Mouse (Mus musculus) embryonic stem cell, embryonic (primary cell): ENCODE data around the gene Avl9.

ENCODE experiments used
- CTCF ChIA-PET, 4 experiments: fragments of 300-600 bp in 2 of 4; fragments of 350-600 bp in 2 of 4; sonication (Branson Sonifier 250); formaldehyde crosslinking; loops; one replicate each; lab custom pipeline; 2022; ENCODE audit warnings: inconsistent platforms in 2 of 4; lab: Charles Lee
- POLR2A ChIA-PET, 4 experiments: fragments of 300-600 bp in 2 of 4; fragments of 350-600 bp in 2 of 4; sonication (Branson Sonifier 250); formaldehyde crosslinking; loops; one replicate each; lab custom pipeline; 2022; ENCODE audit warnings: antibody characterized with exemption in 4 of 4, inconsistent platforms in 1 of 4; lab: Charles Lee

Avl9 gene

DNA sequence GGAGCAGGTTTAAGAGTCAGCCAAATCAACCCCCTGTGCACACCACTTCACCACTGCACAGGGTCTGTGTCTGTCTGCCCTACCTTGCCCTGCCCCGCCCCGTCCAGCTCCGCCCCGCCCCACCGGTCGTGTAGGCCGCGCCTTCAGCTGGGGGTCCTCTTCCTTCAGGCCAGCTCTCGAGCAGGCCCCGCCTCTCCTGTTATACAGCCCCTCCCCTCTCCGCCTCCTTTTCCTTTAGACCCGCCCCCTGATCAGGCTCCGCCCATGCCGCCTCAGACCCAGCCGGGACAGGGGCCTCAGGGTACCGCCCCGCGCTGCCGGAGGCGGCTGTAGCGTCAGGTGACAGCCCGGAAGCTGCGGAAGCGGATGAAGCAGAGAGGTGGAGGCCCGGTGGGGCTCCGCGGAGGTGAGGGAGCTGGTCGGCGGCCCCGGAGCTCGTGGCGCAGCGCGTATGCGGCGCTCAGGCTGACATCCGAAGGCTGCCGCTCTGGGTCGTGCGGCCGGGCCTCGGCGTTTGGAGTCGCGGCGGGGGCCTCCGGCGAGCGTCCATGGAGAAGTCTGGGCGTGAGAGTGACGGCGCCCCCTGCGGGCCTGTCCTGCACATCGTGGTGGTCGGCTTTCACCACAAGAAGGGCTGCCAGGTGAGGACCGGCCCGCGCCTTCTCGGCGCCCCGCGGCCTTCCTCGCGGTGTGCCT lies at the start of gene Avl9:
Avl9 (plus strand) TSS at position 326 of the 696 bp plus-strand sequence.
- ChIA-PET CTCF (interaction anchor here (0.6 to 2.2 kb wide), 13 partner anchors 10 to 435 kb away, joined by 3 to 16 read pairs (median 4); partner anchors contain the start of gene Lsm5 (in 2 of the 4)), POLR2A (interaction anchor here (0.5 to 4.8 kb wide), 97 partner anchors 9 to 977 kb away, joined by 3 to 91 read pairs (median 6); partner anchors contain the start of genes Fkbp9 (in 3 of the 4), Lsm5 (in 3 of the 4), Kbtbd2 (in 2 of the 4) and Nt5c3 (in 2 of the 4))

DNA sequence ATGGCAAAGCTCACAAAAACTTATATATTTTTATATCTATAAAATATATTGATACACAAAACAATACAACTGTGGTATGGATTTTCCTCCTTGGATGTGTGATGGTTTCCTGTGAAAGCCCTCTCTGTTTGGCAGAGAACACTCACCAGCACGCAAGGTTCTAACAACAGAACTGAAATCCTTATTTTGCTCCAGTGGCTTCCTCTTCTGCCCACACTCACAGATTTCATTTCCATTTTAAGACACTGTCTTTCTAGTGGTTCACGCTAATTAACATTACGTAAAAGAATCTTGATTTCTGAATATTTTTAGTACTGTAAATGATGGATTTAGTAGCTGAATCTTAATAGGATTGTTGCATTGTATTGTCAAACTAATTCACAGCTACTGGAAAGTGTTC lies 26.5 kb upstream of the Avl9 start:
- POLR2A ChIA-PET, result no interaction called here
- CTCF ChIA-PET, result interaction anchor here in 2 of 4 experiments (0.6 to 1.2 kb wide), 2 partner anchors 16 to 27 kb away, joined by 3 read pairs; partner anchors contain the start of gene Lsm5 (in 1 of the 2)

DNA sequence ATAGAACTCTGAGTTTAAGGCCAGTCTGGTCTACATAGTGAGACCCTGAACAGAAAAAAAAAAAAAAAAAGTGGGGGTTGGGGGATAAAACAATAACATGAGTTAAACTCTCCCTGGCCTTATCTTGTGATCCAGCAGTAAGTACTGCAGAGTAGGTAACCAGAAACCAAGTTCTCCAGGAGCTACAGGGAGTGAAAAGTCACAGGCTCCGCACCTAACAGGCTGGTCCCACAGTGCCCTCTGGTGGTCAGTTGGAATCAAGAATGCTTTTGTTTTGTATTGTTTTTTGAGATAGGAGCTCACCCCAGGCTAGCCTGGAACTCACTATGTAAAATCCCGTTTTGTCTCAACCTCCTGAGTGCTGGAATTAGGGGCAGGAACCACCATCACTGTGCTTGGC lies 23.5 kb upstream of the Avl9 start:
- POLR2A ChIA-PET, result interaction anchor here (0.6 to 3.4 kb wide), 29 partner anchors 9 to 957 kb away, joined by 3 to 33 read pairs (median 4); partner anchors contain the start of genes Avl9 (in 3 of the 4), Lsm5 (in 1 of the 4), Nt5c3 (in 1 of the 4) and Vmn1r4 (in 1 of the 4)
- CTCF ChIA-PET, result interaction anchor here (0.6 to 3.8 kb wide), 83 partner anchors 8 to 1348 kb away, joined by 3 to 54 read pairs (median 4); partner anchors contain the start of genes Avl9 (in 4 of the 4), Lsm5 (in 4 of the 4) and Pde1c (in 2 of the 4)

DNA sequence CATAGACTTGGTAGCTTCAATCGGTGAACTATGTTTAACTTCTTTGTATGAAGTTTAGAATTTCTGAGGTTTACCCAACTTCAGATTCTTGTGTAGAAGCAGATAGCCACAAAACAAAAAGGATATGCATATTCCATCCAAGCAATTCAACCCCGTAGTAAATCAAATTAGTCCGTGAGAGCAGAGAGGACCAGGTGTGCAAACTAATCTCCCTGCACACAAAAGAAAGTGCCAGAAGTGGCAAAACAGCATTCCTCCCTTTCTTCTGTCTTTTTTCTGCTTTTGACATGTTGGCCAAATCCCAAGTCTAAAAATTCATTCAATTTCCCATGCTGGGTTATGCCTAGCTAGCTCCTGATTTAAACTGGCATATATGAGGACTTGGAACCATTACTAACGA lies 22.3 kb upstream of the Avl9 start:
- CTCF ChIA-PET, result interaction anchor here in 3 of 4 experiments (0.7 to 3.8 kb wide), 11 partner anchors 9 to 1350 kb away, joined by 3 to 54 read pairs (median 5); partner anchors contain the start of genes Avl9 (in 1 of the 3) and Lsm5 (in 1 of the 3)
- POLR2A ChIA-PET, result interaction anchor here (0.7 to 3.4 kb wide), 9 partner anchors 8 to 1133 kb away, joined by 3 to 33 read pairs (median 10); partner anchors contain the start of genes Avl9 (in 3 of the 4), Lsm5 (in 1 of the 4) and Vopp1 (in 1 of the 4)

DNA sequence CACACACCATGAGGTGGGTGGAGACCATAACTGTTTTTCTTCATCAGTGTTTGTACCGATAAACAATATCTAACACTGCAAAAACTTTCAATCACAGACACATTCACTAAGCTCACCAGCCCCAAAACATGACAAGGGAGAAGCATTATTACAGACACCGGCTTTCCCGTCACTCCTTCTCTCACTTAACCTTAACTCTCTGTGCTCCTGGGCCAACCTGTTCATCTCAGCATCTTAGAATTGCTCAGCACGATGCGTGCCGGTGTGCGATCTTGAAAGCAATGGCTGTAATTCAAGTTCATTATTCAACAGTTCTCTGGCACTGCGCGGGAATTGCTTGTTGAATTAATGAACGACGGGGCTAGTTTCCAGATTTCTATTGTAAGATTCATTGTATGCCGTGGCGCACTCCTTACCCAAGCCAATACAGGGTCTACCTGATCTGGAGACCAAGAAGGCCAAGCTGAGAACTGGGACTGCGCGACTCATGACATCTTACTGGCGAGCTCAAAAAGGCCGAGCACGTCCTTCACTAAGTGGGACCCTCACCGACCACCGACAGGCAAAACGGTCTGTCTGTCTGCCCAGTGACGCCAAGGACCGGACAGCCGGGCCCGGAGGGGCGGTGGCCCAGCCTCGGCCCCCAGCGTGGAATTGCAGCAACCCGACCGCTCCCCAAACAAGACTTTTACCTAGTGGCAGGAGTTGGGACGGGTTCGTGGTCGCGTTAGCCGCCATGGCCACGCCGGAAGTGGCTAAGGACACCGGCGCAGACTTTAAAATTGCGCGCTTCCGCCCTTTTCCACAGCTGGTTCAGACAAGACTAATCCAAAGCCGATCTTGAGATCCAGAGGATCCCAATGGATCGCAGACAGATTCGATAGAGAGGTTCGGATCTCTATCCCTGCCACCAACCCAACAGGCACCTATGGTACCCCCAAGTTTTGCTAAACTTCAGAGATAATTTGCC lies 10.5 kb upstream of the Avl9 start, which contains the start of gene Lsm5:
Lsm5 (minus strand) TSS at position 780 of the 970 bp plus-strand sequence.
- POLR2A ChIA-PET, result interaction anchor here (0.6 to 4.1 kb wide), 21 partner anchors 8 to 251 kb away, joined by 3 to 91 read pairs (median 3); partner anchors contain the start of genes Avl9 (in 3 of the 4), Nt5c3 (in 2 of the 4), Vmn1r4 (in 2 of the 4) and Fkbp9 (in 1 of the 4)
- CTCF ChIA-PET, result interaction anchor here (0.6 to 2.0 kb wide), 8 partner anchors 10 to 204 kb away, joined by 3 to 21 read pairs (median 4); partner anchors contain the start of gene Avl9 (in 1 of the 4)

DNA sequence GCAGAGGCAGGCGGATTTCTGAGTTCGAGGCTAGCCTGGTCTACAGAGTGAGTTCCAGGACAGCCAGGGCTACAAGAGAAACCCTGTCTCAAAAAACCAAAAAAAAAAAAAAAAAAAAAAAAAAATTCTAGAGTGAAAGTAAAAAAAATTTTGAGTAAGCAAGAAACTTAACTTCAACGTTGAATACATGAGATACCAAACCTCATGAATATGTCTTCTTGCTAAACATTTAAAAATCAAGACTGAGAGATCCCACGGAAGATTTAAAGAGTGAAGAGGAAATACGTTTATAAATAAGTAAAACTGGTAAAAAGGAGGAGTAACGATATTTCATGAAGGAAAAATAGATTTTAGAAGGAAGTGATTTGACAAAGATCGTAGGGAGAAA lies 519 bp upstream of the Avl9 start:
- ChIA-PET POLR2A (interaction anchor here (0.5 to 4.8 kb wide), 78 partner anchors 8 to 873 kb away, joined by 3 to 91 read pairs (median 7); partner anchors contain the start of genes Fkbp9 (in 3 of the 4), Lsm5 (in 3 of the 4), Kbtbd2 (in 2 of the 4) and Nt5c3 (in 2 of the 4)), CTCF (interaction anchor here (0.8 to 2.2 kb wide), 6 partner anchors 10 to 26 kb away, joined by 3 to 16 read pairs (median 6); partner anchors contain the start of gene Lsm5 (in 1 of the 4))

DNA sequence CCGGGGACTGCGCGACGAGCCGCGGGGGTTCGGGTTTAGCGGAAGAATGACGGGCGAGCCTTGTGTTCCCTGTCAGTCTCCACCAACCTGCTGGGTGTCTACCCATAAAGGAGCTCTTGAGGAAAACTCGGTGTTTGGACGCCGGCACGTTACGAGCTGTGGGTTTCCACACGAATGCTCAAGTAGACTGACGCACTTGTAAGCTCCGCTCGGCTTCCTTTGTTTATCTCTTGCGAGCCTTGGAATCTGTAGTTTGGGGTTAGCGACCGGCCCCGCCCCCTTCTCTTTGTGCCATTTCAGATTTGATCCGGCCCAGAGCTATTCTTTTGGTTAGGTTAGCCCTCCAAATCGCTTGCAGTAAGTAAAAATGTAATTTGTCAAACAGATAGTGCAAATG lies 569 bp downstream of the Avl9 start:
- POLR2A ChIA-PET, result interaction anchor here (0.5 to 4.8 kb wide), 79 partner anchors 8 to 976 kb away, joined by 3 to 91 read pairs (median 6); partner anchors contain the start of genes Fkbp9 (in 3 of the 4), Lsm5 (in 3 of the 4), Kbtbd2 (in 2 of the 4) and Nt5c3 (in 2 of the 4)
- CTCF ChIA-PET, result interaction anchor here (0.6 to 2.2 kb wide), 12 partner anchors 10 to 434 kb away, joined by 3 to 16 read pairs (median 4); partner anchors contain the start of gene Lsm5 (in 1 of the 4)

DNA sequence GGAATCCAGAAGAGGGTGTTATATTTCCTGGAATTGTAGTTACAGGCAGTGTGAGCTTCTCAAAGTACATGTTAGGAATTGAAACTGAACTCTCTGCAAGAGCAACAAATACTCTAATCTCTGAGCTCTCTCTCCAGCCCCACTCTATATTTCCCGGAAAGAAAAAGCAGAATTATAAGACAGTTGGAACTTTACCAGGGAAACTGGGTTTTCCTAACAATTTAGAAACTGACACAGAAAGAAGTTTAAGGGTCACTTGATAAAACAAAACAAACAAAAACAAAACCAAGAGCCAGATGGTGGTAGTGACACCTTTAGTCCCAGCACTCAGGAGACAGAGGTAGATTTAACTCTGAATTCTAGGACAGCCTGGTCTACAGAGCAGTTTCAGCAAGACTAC lies 4.4 kb downstream of the Avl9 start:
- POLR2A ChIA-PET, result interaction anchor here in 2 of 4 experiments (0.5 to 1.6 kb wide), 6 partner anchors 12 to 205 kb away, joined by 3 to 4 read pairs (median 4); partner anchors contain the start of genes Fkbp9 (in 1 of the 2), Nt5c3 (in 1 of the 2) and Vmn1r4 (in 1 of the 2)

DNA sequence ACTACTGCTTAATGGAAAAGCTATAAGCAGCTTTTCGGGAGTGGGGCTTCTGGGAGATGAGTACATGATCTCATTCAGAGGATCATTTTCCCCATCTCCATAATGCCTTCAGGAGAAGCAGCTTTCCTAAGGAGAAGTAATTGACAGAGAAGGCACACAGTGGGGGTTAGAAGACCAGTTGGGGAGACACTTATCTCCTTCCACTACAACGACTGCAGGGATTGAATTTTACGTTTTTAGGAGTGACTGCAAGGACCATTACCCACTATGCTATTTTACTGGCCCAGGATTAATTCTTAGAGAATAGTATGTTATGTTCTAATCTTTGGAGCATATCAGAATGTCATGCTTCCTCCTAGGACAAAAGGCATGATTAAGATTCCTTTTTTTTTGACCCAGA lies 6.2 kb downstream of the Avl9 start:
- POLR2A ChIA-PET, result interaction anchor here in 3 of 4 experiments (0.8 to 2.9 kb wide), 34 partner anchors 9 to 203 kb away, joined by 3 to 14 read pairs (median 5); partner anchors contain the start of genes Lsm5 (in 2 of the 3), Fkbp9 (in 1 of the 3), Kbtbd2 (in 1 of the 3) and Nt5c3 (in 1 of the 3)

More for the DNA sequence above, 4.4 kb downstream of the Avl9 start:
- CTCF ChIA-PET, result no interaction called here

DNA sequence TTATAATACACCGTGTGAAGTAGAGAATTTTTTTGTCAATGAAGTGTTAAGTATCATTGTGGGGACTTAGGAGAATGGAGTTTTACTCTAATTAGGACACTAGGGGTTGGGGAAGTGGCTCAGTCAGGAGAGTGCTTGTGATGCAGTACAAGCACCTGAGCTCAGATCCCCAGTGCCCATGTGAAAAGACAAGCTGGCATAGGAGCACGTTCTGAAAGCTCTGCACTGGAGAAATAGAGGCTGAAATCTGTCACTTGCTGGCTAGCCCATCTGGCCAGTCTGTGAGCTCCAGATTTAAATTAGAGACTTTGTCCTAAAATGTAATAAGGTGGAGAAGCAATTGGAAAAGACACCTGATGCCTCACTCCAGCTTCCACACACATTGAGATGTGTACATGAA lies 17.8 kb downstream of the Avl9 start:
- ChIA-PET CTCF (no interaction called here), POLR2A (interaction anchor here in 2 of 4 experiments (0.6 to 7.5 kb wide), 9 partner anchors 8 to 103 kb away, joined by 3 to 62 read pairs (median 4); partner anchors contain the start of gene Avl9 (in 2 of the 2))

More for the DNA sequence above, 6.2 kb downstream of the Avl9 start:
- CTCF ChIA-PET, result no interaction called here

DNA sequence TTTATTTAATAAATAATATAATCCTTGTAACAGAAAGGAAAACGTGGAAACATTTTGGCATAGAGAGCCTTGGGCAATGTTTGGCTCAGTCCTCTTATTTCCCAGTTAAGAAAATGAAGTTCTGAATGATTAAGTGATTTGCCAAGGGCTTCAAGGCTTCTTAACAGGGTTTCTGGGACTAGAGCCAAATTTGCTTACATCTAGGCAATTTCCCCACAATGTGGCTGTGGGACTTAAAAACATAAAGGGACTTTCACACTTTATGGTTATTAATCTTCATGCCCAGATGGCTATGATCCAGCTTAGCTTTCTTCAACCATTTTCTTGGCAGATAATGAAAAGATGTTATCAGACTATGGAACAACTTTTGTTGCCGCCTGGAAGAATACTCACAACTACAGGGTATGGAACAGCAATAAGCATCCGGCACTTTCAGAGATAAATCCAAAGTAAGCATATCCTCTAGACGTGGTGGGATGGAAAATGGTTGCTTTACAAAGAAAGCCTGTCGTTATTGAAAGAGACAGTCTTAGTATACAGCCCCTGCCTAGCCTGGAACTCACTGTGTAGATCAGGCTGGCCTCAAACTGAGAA lies 31.3 kb downstream of the Avl9 start:
- CTCF ChIA-PET, result no interaction called here
- POLR2A ChIA-PET, result interaction anchor here in 2 of 4 experiments (1.0 to 1.7 kb wide), 4 partner anchors 8 to 26 kb away, joined by 3 to 4 read pairs (median 4); no protein-coding TSS in a partner anchor

DNA sequence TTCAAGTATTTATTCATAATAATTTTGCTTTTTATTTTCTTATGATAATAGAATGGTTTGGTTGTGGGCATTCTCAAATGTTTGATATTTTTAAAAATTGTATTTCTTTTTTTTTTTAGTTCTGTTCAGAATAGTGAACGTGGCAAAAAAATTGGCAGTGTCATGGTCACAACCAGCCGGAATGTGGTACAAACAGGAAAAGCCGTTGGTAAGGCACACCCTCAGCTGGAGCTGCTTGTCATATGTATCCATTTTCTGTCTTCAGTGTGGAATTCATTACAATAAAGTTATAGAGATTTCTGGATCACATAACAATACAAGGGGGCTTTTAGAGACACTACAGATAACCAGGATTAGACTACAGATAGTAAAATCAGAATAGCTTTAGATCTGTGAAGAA lies 39.0 kb downstream of the Avl9 start:
- POLR2A ChIA-PET, result interaction anchor here in 1 of 4 experiments (0.7 to 3.5 kb wide), 7 partner anchors 8 to 375 kb away, joined by 3 to 16 read pairs (median 3); partner anchors contain the start of gene Avl9
- CTCF ChIA-PET, result no interaction called here

DNA sequence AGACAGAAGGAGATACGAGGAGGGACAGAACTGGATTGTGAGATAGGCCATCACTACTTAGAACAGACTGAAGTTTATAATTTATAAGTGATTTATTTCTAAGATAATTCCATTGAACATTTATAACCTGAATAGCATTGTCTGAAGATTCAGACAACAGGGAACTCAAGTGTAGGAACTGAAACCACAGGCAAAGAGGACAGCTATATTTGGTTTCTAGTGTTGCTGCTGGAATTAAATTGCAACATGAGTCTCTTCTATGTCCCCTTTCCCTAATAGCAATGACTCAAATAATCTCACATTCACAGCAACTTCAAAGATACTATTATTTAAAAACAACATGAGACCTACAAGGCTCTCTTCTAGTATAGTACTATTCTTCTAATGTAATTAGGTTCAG lies 41.4 kb downstream of the Avl9 start:
- ChIA-PET POLR2A (interaction anchor here in 1 of 4 experiments (1.5 to 2.4 kb wide), 2 partner anchors 24 to 41 kb away, joined by 3 to 7 read pairs; partner anchors contain the start of gene Avl9), CTCF (interaction anchor here in 2 of 4 experiments (0.7 to 1.1 kb wide), 2 partner anchors 17 to 115 kb away, joined by 3 to 4 read pairs; no protein-coding TSS in a partner anchor)

DNA sequence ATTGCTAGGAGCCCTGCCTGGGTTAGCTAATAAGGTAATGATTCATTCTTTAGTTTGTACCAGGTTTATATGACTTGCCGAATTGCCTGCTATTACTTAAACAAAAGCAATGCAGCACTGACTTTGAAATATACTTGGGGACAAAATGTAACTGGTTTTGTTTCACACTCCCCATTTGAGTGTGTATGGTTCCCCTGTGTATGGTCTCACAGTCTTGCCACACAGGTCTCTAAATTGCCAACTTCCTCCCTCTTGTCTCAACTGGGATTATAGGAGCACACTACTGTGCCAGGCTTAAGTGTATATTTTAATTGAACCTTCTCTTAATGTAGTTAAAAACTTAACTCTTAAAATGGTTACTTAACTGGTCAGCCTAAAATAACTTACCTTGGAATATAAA lies 44.6 kb downstream of the Avl9 start:
- CTCF ChIA-PET, result no interaction called here
- POLR2A ChIA-PET, result interaction anchor here in 1 of 4 experiments (0.9 kb wide), 1 partner anchor 14 kb away, joined by 3 read pairs; no protein-coding TSS in a partner anchor

DNA sequence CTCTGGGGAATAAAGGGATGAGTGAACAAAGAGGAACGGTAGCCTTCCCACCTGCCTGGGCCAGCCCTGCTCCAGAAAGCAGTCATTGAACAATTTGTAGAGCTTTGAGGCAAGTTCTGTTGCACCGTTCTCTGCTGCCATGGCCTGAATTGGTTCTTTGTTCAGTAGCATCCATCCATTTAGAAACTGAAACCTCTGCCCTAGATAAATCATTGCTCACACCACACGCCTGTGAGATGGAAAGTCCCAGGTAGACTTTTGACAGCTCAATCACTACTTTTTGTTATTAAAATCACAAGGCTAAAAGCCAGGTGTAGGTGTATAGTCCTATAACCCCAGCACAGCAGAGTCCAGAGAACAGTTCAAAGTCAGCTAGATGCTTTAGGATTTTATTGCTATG lies 50.6 kb downstream of the Avl9 start:
- ChIA-PET CTCF (interaction anchor here in 1 of 4 experiments (0.5 kb wide), 1 partner anchor 74 kb away, joined by 3 read pairs; no protein-coding TSS in a partner anchor), POLR2A (interaction anchor here in 3 of 4 experiments (0.6 to 3.1 kb wide), 16 partner anchors 9 to 356 kb away, joined by 3 to 11 read pairs (median 4); partner anchors contain the start of gene Avl9 (in 1 of the 3))

DNA sequence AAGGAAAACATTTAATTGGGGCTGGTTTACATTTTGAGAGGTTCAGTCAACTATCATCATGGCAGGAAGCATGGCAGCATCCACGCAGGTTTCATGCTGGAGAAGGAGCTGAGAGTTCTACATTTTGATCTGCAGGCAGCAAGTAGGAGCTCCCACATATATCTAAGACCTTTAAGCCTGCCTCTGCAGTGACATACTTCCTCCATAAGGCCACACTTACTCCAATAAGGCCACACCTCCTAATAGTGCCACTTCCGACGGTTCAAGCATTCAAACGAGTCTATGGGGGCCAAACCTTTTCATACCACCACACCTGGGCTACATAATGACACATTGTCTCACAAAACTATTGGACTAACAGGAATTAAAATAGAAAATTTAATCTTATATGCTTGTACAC lies 51.0 kb downstream of the Avl9 start:
- POLR2A ChIA-PET, result interaction anchor here in 3 of 4 experiments (0.6 to 3.1 kb wide), 17 partner anchors 8 to 356 kb away, joined by 3 to 11 read pairs (median 4); partner anchors contain the start of gene Avl9 (in 1 of the 3)
- CTCF ChIA-PET, result interaction anchor here in 1 of 4 experiments (0.5 kb wide), 1 partner anchor 74 kb away, joined by 3 read pairs; no protein-coding TSS in a partner anchor
